Mouse (Mus musculus) 416B (cell line): ENCODE results near the gene Dock2.

Experiments used
- DNase-seq: peaks from one replicate; pipeline ENCODE4 v3.0.0; 2011; ENCODE audit warnings: low read depth

Gene Dock2

DNA sequence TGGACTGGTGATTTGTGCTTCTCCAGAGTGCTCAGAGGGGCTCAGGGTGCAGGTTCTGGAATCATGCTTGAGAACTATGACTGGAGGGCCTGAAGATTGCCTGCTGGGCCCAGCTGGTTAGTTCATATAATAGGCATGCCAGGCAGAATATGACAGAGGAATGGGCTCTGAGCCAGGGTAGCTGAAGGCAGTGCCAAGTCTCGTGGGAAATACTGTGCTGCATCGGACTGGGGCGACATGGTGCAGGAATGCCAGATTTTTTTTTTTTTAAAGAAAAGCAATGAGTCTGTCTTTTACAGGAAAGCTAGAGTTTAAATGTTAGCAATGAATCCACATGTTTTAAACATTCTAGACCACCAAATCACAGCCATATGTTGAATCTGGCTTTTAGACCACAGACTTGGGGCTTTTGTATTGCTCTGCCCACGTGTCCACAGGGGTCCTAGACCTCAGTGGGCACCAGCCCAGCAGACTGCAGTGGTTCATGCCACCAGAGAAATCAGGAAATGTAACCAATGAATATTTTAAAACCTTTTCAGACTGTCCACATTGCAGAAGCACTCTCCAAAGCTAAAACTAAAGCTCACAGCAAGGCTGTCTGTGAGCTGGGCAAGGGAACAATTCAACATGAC, 435.3 kb downstream of the Dock2 start:
- DNase-seq: no peak

DNA sequence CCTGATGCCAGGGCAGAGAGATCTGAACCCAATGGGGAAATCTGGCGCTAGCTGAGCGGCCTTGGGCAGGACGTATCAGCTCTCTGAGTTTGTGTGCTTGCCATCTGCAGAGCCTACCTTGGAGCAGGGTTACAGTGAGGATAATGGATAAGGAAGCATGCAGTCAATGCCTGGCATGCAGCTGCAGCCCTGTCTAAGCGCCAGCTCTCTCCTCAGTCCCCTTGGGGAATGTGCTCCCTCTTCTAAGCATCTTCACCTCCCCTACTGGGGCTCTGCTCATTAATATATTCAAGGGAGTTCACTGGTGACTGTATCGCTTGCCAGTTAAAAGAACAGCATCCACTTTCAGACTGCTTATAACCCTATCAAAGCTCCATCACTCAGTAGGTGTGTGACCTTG, 439.4 kb downstream of the Dock2 start:
- no peak for DNase-seq

GRCm38 (mm10) chr11:34343742-34344307, 439.9 kb downstream of the Dock2 start:
- peak; percentile 21 for DNase-seq

- no peak for DNase-seq
Observed at GRCm38 (mm10) chr11:34339693-34340092, 444.0 kb downstream of the Dock2 start.

- no peak for DNase-seq
Observed at GRCm38 (mm10) chr11:34337907-34338306, 445.8 kb downstream of the Dock2 start.

- DNase-seq: no peak
Observed at GRCm38 (mm10) chr11:34332344-34333031, 451.2 kb downstream of the Dock2 start.

DNA sequence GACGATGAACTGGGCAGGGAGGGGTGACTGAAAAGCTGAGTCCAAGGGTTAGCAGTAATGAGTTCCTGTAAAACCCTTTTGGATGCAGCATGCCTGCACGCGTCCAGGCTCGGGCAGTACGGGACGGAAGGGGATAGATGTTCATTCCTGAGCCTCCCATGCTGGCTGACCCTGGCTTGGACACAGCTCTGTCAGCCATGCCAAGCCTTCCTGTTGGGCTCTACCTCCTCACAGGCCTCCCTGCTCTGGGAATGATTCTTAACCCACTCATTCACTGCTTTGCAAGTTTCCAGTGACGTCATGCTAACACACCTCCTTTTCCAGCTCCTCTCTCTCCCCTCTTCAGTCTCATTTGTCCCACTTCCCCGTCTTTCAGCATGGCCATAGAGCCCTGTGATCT, 460.0 kb downstream of the Dock2 start:
- no peak for DNase-seq

GRCm38 (mm10) chr11:34319282-34319681, 464.4 kb downstream of the Dock2 start:
- no peak for DNase-seq

- no peak for DNase-seq
Observed at GRCm38 (mm10) chr11:34317001-34317400, 466.7 kb downstream of the Dock2 start.

DNA sequence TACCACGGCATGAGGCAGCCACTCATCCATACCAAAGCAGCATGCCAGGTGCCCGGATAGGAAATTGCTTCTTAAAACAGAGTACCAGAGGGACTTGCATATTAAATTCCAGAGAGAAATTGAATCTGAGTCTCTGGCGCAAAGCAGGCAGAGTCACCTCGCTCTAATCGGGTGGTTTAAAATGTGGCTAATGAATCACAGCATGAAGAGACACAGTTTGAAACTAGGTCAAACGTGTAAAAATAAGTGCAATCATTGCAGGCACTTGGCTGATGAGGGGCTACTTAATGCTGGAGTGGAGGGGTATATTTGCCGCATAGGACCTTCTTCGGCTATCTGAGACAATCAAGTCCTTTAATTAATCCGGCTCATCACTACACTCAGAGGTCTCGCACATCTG, 467.5 kb downstream of the Dock2 start:
- no peak for DNase-seq

- DNase-seq: no peak
Observed at GRCm38 (mm10) chr11:34315383-34315782, 468.3 kb downstream of the Dock2 start.

- peak; percentile 45 for DNase-seq
Observed at GRCm38 (mm10) chr11:34314534-34315379, 468.9 kb downstream of the Dock2 start, which contains the start of gene Fam196b. Gene Fam196b (plus strand): TSS chr11:34314822.

GRCm38 (mm10) chr11:34312208-34312607, 471.5 kb downstream of the Dock2 start:
- DNase-seq: peak; percentile 12

DNA sequence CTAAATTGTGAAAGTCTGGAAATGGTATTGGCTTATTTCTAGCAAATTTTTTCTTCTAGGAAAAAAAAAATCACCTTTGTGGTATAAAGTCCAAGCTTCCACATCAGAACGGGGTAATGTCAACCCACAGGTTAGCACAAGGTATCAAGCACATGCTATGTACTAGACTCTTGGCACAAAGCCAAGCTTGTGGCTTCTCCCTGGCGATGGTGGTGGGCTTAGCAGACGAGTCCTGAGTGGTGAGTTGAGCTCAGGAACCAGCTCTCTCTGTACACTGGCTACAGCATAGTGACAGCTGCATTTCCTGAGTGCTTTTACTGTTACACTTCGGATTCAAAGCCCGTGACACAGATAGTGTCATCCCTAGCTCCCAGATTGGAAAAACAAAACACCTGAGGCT, 472.0 kb downstream of the Dock2 start:
- DNase-seq: peak; percentile 20

GRCm38 (mm10) chr11:34309360-34309759, 474.3 kb downstream of the Dock2 start:
- no peak for DNase-seq

DNA sequence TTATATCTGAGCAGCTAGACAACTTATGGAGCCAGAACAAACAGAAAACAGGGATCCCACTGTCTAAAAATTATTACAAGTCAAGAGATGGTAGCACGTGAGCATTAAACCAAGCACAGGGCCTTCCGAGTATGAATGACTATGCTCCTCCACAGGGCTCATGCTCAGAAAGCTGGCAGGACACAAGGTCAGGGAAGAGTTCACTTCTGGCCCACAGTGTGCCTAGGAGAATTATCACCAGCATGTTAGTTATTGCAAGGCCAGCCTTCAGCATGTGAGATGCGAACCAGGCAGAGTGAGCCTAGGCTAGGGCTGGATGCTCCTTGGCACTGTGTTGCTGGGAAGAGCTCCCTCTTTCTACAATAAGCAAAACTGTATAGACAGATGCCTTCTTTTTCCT, 475.0 kb downstream of the Dock2 start:
- no peak for DNase-seq

DNA sequence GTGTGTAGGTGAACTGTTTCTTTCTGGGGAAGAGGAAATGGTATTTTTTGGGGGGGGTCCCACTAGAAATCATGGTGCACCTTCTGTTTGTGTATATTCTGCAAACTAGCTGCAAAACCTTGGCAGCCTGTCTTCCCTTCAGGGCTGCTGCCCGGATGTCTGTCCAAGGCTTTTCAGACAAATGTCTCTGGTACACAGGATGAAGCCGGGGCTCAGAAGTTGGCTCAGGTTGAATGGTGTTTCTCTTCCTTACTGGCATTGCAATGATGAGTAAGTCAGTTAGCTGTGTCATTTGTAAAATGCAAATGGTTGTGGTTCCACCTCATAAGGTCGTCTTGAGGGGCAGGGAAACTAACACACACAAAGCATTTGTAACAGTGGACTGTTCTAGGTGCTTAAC, 477.5 kb downstream of the Dock2 start:
- DNase-seq: no peak

DNA sequence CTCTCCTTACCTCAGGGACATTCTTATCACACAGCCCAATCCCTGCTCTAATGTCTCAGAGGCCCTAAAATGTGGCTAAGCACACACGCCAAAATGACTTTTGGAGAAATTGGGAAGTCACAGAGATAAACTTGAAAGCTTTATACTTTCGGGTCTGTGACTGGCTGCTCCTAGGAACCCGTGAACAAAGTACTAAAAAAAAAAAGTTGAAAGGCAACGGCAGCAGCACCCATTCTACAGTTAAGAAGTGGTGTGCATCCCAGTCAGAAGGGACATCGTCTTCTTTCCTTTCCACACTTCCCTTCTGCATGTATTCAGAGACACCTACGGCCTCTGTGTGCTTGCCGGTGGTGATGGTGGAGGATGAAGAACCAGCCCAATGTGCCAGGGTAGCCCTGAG, 483.6 kb downstream of the Dock2 start:
- no peak for DNase-seq

- DNase-seq: no peak
Observed at GRCm38 (mm10) chr11:34299550-34299949, 484.1 kb downstream of the Dock2 start.

GRCm38 (mm10) chr11:34297698-34298378, 485.9 kb downstream of the Dock2 start:
- DNase-seq: no peak

GRCm38 (mm10) chr11:34291304-34291703, 492.4 kb downstream of the Dock2 start:
- DNase-seq: no peak

- no peak for DNase-seq
Observed at GRCm38 (mm10) chr11:34290708-34291107, 493.0 kb downstream of the Dock2 start.
